Mouse (Mus musculus): Measurements from ENCODE around the gene Gatc.

Gene Gatc

DNA sequence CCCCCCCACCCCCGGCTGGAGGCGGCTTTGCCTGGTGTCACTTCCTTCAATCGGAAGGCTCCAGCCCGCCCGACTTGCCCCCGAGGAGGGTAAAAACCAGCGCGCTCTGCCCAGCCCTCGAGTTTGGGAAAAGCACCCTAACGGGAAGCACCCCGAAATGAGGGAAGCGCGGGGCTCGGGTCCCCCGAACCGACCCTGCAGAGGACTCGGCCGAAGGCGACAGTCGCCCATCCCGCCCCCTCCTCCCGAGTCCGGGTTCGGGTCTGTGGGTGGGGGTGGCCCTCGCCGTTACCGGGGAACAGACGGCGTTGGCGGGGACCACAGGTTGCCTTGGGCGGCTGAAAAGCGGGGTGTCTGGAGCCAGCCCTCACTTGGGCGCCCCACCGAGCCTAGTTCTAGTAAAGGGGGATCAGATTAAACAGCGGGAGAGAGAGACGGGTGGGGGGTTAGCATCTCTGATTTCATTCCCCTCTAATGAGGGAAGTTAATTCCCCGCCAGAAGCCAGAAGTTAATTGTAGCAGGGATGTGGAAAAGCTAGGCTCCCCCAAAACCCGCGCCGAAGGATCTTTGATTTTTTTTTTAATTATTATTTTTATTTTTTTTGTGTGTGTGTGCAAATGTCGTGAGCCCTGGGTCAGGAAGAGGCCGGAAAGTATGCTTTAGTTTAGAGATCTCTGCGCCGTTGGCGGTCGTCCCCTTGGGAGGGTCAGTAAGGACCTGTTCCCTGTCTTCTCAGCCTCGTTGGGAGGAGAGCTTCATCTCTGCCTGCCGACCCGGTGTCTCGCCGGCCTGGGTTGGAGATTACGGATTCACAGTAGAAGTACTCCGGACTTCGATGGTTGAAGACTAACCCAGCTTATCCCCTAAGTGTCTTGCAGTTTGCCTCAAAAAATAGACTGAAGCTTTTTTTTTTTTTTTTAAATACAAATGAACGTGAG, 13.1 kb downstream of the Gatc start:
- DNase-seq, result peak; percentile 62

DNA sequence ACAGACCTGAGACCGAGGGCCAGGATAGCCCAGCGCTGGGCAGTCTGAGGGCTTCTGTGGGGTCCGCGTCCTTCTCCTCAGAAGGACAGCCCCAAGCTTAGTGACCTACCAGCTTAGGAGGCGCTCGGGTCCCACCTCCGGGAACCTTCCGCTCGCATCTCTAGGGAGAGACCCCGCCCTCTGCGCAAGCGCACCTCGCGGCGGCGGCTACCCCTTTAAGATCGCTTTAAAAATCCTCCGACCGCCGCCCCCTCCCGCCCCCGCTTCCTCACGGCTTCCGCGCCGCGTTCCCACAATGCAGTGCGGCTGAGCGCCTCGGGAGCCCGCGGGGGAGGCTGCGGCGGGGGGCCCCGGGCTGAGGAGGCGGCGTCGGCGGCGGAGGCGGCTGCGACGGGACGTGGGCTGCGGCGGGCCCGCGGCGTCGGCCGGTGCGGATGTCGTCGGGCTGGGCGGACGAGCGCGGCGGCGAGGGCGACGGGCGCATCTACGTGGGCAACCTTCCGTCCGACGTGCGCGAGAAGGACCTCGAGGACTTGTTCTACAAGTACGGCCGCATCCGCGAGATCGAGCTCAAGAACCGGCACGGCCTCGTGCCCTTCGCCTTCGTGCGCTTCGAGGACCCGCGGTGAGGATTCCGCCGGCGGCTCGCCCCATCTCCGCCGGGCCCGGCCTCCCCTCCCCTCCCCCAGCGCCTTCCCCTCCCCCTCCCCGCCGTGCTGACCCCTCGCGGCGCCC, 13.9 kb downstream of the Gatc start, which contains the start of gene Srsf9:
Gene Srsf9, plus strand, starts transcription at position 303 of the 735 bp plus-strand sequence.
- DNase-seq, result peak; percentile 96

DNA sequence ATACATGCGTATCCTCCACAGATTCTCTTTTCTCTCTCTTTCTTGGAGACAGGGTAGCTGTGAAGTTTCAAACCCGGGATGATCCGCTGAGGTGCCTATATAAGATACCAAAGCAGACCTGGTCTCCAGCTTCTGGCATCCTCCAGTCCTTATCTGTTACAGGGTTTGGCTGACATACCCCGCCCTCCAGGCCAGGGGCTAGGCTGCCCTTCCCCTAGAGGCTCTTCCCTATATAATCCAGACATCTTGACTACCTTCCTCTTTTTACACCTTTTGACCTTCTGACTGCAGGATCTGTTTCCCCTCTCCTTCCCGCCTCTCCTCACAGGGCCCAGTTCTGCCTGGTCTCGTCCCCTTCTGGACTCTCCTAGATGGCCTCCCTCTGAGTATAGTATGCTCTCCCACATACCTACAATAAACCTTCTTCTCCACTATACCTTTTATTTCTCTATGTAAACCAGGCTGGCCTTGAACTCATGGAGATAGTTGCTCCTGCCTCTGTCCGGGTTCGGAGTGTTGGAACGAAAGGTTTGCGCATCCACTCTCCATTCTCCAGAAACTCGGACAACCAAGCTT, 14.6 kb downstream of the Gatc start:
- DNase-seq, result peak; percentile 43

DNA sequence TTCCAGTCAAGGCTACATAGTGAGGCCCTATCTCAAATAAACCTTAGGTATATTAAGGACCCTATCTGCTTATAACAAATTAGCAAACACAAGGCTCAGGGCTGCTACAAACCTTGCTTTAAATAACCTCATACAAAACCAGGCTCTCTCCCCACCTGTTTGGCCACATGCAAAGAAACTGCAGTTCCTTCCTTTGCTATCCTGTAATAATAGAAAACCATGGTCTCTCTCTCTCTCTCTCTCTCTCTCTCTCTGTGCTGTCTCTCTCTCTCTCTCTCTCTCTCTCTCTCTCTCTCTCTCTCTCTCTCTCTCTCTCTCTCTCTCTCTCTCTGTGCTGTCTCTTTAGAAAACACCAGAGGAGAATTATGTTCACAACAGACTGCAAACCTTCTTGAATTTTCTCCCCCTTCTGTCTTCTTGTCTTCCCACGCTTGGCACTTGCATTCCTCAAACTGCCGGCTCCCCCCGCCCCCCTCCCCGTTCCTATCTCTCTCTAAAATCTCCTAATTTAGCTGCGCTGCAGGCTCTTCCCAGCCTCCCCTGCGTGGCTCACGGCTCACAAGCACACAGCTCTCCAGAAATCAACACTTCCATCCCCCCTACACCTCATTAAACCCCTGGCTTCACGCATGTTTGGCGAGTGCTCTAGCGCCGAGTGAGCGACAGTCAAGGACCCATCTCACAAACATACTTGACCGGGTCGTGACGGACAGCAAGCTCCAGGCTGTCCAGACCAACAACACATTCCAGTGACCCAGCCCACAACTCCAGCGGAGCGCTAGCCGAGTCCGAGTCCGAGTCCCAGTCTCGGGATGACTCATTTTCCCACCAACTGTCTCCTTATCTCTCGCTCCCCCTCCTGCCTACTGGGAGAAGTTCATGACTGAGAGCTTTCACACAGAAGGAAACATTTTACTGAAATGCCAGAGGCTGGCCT, 21.7 kb downstream of the Gatc start:
- peak; percentile 83 for DNase-seq

DNA sequence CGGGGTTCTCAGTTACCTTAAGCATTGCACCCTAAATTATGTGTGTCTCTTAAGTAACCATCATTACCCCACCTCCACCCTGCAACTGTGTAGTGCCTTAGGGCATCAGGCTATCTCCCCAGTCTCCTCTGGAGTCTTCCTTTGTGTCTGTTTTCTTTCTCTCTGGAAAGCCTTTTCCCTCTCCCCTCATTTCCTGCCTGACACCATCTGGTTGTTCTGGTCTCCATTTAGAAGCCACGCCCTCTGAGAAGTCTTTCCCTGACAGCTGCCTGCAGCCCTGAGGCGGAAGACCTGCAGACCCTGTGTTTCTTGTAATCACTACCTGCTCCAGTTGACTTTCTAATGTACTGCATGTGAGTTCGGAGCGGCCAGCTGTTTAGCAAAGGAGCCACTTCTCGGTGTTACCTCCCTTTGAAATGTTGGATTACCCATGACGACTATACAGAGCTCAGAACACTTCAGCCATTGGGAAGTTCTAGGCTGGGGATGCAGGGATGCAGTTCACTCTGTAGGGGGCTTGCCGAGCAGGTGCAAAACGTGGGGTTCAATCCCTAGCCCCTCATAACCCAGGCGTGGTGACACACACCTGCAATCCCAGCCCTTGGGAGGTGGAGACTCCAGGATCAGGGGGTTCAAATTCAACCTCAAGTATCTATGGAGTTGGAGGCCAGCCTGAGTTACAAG, 23.2 kb downstream of the Gatc start:
- DNase-seq, result no peak

DNA sequence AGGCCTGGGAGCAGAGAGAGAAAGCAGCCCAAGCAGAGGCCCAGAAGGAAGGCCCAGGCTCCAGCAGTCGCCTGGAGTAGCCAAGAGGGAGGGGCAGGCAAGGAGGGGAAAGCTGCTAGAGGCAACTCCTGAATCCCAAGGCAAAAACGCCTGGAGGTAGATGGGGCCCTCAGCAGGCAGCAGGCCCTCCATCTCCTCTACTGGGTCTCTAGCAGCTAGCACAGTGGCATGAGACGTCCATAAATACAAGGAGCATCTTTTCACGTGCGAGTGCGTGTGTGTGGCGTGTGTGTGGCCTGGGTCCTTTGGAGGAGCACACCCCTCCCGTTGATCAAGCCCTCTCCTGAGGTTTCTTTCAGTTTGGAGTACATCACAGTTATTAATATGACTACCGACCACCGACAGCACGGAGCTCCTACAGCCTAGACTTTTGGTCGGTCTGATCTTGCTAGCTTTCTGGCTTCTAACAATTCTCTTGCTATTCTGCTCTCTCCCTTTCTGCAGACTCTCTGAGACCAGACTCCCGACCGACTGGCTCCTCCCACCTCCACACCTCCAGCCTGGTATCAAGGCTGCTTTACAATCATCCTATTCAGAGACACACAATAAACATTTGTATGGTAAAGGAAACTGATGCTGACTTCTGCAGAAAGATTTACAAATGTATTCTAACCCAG, 23.9 kb downstream of the Gatc start:
- DNase-seq, result no peak

DNA sequence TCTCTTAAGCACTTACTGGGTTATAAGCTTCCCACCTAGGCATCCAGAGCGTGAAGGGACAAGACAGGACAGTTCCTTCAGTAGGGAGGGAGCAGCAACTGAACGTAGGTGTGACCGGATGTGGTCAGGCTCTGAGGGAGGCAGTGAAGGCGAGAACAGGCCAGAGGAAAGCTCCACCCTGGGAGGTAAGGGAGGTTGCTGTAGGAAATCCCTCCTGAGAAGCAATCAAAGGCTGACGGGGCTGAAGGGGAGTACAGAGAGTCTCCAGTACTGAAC, 27.4 kb downstream of the Gatc start:
- DNase-seq, result no peak

DNA sequence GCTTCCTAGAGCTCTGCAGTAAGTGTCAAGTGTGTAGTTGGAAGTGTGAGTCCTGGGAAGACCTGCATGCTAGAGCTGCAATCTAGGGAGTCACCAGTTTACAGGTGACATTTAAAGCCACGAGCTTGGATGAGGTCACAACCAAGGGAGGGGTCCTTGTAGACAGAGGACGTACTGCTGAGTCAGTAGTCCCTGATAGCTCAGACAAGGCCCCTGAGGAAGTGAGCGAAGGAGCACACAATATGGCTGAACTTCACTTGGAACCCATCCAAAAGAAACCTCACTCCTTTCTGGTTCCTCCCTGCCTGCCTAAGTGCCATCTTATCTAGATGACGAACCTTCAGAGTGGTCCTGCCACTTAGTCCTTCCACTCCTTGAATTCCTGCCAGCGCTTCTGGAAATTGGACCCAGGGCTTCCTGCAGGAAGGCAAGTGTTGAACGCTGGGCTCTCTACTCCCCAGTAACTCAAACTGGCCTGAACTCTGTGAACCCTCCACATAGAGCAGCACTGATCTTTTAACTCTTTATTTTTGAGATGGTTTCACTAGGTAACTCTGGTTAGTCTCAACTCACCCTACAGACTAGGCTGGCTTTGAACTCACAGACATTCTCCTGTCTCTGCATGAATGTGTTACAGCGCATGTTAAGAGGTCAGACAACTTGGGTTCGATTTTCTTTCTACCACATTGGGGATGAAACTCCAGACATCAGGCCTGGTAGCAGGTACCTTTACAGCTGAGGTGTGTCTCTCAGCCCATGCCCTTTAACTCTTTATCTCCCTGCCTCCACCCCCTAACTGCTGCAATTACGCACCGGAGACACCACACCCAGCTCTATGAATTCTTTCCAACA, 27.9 kb downstream of the Gatc start:
- no peak for DNase-seq

DNA sequence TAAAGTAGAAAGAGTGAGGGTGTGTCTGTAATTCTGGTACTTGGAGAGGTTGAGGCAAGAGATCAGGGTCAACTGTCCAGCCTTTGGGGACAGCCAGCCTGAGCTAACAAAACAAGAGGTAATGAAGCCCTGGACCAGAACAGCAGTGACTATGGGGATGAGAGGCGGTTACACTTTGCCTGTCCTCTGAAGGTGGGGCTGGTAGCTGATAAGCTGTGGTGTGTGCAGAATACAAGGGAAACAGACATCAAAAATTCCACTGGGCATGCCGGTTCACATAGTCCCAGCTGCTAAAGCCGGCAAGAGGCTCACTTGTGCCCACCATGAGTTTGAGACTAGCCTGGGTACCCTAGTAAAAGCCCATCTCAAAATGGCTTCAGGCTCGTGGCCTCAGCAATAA, 28.6 kb downstream of the Gatc start:
- DNase-seq, result no peak

DNA sequence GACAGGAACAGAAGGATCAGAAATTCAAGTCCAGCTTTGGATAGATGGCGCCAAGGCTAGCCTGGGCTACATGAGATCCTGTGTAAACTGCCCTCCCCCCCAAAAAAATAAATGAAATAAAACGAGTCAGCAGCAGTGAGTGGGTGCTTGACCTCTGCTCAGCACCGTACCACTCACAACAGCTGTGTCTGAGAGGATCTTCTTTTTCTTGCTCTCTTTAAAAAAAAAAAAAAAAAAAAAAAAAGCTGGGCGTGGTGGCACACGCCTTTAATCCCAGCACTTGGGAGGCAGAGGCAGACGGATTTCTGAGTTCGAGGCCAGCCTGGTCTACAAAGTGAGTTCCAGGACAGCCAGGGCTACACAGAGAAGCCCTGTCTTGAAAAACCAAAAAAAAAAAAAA, 38.8 kb downstream of the Gatc start:
- DNase-seq, result peak; percentile 41

DNA sequence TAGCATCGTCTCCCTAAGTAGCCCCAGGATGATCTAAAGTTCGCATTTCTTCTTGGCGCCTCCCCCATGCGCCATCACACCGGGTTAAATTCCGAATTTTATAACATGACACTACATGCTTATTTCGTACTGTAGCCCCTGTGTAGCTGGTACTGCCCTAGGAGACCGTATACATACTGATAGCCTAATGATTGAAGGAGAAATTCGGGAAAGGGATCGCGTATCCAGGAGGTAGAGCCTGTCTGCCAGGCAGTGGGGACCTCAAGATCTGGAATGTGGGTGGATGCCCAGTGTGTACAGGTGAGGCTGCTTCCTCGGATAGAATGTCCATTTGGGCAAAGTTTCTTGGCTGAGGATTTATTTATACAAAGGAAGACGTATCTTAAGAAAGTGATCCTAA, 39.4 kb downstream of the Gatc start:
- DNase-seq, result peak; percentile 63

DNA sequence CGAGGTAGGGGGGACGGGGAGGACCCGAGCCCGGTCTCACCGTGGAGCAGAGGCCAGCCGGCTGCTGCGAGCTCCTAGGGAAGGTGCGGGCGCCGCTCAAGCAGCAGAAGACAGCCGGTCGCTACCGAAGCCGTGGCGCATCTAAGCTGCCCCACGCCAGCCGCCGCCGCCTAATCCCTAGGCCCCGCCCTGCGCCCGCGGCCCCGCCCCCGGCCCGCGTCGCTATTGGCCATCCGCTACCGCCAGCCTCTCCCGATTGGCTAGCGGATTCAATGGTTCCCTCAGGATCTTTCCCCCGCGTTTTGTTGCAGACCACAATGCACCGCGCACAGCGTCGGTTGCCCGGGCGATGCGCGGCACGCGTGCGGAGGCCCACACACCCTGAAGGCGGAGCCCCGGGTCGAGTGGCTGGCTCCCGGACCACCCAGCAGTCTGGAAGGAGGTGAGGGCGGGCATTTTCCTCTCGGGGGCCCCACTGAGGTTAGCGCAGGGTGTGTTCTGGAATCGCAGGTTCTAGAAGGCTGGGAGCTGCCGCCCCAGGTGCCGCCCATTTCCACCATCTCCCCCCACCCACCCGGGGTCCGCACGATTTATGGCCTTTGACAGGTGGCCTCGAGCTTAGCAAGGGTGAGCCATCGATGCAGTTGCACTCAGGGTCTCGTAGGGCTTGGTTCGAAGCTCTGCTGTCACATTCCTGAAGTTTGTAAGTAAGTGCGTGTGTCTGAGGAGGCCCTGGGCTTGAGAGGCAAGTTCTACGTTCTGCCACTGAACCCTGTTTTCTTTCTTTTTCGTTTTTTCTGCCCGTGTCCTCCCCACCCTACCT, 40.0 kb downstream of the Gatc start, which contains the start of gene Dynll1:
Gene Dynll1, minus strand, starts transcription at position 208 of the 823 bp plus-strand sequence.
- DNase-seq, result peak; percentile 99

DNA sequence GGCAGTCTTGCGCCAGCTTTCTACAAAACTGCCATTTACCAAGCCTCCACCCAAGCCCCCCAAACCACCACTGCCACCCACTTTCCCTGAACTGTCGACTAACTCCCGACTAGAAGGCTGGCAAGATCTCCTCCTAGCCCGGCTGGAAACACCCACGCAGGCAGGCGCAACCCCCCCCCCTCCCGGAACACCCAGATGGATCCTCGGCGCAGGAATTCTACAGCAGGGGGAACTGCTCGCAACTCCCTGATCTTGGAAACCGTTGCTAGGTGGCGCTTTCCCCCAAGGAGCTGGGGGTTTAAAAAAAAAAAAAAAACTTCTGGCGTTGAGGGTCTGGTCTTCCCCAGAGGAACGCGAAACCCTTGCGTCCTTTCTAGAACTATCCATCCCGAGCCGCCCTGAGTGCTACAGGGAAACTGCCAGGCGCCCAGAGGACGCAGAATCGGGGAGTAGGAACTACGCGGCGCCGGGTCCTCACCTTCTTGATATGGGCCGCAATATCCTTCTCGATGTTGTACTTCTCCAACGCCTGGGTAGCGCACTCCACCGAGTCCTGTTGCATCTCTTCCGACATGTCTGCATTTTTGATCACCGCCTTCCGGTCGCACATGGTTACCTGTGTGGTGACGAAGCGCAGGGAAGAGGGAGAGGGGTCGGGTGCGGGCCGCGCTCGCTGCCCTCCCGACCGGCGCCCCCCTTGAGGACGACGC, 40.8 kb downstream of the Gatc start:
- peak; percentile 71 for DNase-seq

DNA sequence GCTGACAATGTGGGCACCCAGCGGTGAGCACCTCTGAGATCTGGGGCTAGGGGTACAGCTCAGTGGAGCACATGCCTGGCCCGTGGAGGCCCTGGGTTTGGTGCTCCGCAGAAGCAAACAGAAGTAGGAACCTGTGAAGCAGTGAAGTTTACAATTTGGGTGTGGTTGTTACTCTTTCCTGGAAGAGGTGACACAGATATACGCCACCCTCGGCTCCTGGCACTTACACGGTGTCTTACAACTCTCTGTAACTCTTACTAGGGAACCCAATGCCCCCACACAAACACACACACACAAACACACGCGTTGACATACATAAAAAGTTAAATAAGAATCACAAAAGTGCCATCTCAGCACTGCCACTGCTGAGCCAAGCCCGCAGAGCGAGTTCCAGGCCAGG, 44.6 kb downstream of the Gatc start:
- no peak for DNase-seq

DNA sequence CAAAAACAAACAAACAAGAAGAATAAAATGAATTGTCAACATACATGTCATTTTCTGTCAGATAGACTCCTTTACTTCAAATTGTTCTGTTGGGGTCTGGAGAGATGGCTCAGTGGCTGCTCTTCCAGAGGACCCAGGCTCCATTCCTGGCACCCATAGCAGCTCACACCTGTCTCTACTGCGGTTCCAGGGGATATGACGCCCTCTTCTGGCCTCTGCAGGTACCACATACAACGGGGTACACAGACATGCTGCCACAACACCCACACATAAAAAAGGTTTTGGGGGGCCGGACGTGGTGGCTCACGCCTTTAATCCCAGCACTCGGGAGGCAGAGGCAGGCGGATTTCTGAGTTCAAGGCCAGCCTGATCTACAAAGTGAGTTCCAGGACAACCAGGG, 46.8 kb downstream of the Gatc start:
- DNase-seq, result no peak

DNA sequence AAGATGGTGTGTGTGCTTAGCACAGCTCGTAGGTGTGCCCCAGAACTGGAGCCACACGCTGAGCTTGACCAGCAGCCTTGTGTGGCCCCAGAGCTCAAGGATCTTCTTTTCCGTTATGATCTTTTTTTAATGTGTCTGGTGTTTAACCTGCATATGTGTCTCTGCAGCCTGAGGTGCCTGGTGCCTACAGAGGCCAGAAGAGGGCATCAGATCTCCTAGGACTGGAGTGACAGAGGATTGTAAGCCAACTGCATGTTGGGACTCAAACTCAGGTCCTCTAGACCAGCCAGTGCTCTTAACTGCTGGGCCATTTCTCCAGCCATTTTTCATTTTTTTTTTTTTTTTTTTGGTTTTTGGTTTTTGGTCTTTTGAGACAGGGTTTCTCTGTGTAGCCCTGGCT, 56.2 kb downstream of the Gatc start:
- no peak for DNase-seq

All from cerebellum, adult 9-10 months (tissue).